13 mouse cellular contexts compared by ENCODE assay signal in genomic region chr11:83341716-83342245, GRCm38 (mm10). TPM values are rescaled to one million over a fixed set of nuclear protein-coding genes. Genes with fewer than 3 reads are reported as not detected.
"Had no signal": no experiment of that assay in that cellular context is flagged by ENCODE, and none has a peak within 500 bp of the region (broad histone marks: within the 10 kb centered on the region; RNA-seq: fewer than 3 reads in every experiment).

No protein-coding gene starts in this region.

- DNase-seq: kidney, postnatal 10 days; kidney, postnatal 4 days; lung, adult 2 months; midbrain, embryonic 14.5 days; thymus, postnatal 4 days had no signal

- H3K4me3 ChIP-seq: left cerebral cortex, adult 2 months; limb, embryonic 10.5 days; liver, embryonic 15.5 days; neural tube, embryonic 12.5 days had no signal

- H3K27ac ChIP-seq: left cerebral cortex, adult 2 months; limb, embryonic 10.5 days; liver, embryonic 15.5 days; neural tube, embryonic 12.5 days; stomach, postnatal 0 days had no signal

RNA-seq across cellular contexts. Expression of gene Slfn14, which starts 55.3 kb away (rescaled TPM):
- total RNA-seq: layer of hippocampus, postnatal 25 days; left cerebral cortex, adult 2 months; left cerebral cortex, postnatal 14 days; megakaryocyte progenitor cell, adult 5-6 weeks had no signal
